Mouse (Mus musculus) G1E-ER4 (cell line): Measurements from ENCODE around the gene Gfy. TPM values are rescaled to one million over a fixed set of nuclear protein-coding genes. Genes with fewer than 3 reads are reported as not detected.

Source experiments
- GATA1 ChIP-seq: IDR thresholded peaks from one replicate; pipeline ENCODE4 v1.8.0; 2012; ENCODE audit warnings: low read length, inconsistent platforms
- polyA plus RNA-seq: library from polyadenylated mRNA; stranded (reverse); fragments of >175 nt; gene quantifications from 2 replicates; pipeline ENCODE4 v1.2.3, GENCODE M21; 2012

Gene Gfy
- polyA plus RNA-seq, 1 experiment: not detected

DNA sequence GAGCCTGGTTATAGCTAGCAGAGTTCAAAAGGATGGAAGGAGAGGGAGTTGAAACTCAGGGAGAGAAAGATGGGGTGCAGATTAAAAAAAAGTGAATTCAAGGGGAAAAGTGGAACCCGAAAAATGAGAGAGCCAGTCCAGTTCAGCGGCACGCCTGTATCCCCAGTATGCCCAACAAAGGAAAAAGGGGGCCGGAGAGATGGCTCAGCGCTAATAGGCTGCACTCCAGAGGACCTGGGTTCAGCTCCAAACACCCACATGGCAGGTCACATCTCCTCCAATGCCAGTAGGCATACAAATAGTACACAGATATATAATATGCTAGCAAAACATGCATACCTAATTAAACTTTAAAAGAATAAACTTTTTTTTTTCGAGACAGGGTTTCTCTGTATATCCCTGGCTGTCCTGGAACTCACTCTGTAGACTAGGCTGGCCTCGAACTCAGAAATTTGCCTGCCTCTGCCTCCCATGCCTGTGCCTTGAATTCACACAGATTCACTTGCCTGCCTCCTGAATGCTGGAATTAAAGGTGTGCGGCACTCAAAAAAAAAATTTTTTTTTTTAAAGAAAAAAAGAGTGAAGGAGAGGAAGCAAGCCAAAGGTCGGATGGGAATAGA, 16.3 kb downstream of the Gfy start:
- no peak for TF ChIP-seq GATA1

DNA sequence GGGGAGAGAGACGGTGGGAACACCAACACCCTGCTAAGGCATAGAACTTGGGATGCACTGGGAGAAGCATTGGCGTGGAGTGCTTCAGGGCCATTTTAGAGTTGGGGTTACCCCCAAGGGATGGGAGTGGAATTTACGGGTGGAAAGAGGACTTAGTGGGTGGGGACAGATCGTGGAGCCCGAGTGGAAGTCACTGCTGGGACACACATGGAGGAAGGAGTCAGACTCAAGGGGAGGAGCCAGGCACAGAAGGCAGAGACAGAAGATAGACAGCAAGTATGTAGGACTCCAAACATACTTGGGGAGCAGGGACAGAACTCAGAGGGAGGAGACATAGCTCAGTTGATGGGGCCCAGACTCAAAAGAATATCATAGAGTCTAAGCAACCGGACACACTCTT, 16.8 kb downstream of the Gfy start:
- no peak for TF ChIP-seq GATA1

DNA sequence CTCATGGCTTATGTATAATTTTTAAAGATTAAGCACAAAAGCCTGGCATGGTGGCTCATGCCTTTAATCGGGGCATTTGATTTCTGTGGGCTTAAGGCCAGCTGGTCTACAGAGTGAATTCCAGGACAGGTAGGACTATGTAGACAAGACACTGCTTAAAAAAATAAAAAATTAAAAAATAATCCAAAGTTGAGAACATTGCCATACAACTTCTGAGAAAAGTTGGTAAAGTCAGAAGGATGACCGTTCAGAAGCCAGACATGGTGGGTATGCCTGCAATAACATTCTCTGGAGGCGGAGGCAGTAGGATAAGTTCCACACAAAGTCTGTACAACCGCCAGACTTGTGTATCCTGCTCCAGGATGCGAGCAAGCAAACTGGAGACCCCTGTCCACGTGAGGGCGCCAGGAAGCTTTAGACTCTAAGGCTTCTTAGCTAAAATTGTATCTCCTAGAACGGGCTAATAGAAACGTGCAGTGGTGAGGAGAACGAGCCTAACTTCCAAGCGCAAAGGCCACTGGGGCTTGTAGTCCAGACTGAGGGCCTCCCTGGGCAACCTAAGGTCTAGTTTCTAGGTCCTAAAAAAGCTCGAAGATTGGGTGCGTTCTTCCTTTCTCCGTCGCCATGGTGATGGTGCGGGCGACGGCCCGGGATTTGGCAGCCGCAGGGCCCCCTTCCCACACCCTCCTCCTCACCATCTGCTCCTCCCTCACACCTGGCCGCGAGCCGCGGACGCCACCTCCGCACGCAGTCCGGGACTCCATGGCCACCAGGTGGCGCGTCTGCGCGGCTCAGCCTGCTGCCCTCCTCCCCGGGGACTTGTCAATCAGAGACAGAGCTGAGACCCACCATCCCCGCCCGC, 17.5 kb downstream of the Gfy start:
- no peak for TF ChIP-seq GATA1

DNA sequence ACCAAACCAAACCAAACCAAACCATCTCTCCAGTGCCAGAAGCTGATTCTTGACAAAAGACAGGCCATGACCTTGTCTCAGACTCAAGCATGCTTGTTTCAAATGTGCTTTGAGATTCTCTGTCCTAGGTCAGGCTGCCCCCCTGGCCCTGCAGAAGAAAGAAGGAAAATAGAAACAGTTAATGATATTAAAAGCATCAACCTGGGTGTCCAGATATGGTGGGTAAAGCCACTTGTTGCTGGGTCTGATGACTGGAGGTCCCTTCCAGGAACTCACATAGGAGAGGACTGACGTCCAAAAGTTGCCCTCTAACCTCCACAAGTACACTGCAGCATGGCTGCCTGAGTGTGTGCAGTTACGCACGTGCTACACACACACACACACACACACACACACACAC, 18.5 kb downstream of the Gfy start:
- TF ChIP-seq GATA1: no peak

DNA sequence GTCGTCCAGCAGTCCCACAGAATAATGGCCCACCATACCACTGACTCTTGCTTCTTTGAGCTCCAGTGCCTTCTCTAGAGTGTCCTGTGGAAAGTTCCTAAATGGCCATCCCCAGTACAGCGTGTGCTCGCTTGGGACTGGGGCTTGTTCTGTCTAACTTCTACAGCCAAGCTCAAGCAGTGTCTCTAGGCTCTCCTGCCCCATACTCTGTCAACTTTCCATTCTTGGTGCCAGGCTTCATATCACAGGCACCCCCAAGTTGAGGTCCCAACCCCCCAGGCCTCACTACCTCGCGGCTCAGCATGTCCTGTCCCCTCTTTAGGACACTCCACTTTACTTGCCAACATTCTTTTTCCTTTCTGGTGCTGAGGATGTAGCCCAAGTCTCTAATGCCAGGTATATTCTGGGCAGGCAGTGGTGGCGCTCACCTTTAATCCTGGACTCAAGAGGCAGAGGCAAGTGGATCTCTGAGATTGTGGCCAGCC, 19.0 kb downstream of the Gfy start:
- no peak for TF ChIP-seq GATA1

DNA sequence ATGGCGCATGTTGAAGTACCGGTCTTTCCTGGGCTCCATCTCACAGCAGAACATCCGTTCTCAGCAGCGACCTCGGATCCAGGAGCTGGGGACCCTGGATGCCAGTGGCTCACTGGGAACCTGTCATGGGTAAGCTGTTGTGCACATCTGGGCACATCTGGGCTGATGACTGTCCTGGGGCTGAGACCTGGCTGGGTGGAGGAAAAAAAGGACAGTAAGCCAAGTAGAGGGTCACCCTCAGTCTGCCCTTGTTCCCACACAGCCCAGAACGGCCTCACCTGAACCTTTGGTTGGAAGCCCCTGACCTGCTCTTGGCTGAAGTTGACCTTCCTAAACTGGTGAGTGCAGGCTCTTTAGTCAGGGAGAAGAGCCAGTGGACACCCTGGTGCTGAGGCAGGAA, 20.4 kb downstream of the Gfy start:
- no peak for TF ChIP-seq GATA1

DNA sequence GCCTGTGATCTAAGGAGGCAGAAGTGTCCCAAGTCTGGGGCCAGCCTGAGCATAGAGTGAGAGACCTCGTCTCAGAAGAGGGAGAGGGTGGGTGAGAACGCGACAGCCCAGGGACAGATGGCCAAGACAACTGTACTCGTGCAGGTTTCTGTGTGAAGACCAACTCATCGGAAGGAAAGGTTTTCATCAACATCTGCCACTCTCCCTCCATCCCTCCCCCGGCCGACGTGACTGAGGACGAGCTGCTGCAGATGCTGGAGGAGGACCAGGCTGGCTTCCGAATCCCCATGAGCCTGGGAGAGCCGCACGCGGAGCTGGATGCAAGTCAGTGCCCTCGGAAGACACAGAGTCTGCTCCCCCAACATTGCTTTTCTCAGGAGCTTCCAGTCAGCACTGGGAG, 21.9 kb downstream of the Gfy start:
- TF ChIP-seq GATA1: no peak

DNA sequence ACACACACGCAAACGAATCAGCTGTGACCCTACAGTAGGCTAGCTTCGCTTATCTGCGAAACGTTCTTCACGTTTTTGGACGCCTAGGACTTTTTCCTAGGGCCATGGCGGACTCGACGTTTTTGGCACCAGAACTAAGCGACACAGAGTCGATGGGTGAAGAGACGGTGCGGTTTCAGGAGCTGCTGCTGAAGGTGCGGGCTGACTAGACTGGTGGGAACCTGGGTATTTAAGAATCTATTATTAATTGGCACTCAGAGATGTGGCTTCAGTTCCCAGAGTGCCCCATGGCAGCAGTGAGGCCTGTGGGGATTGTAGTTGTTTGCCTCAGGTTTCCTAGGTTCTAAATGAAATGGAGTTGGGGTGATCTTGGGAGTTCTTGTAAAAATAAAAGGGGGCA, 23.2 kb downstream of the Gfy start:
- TF ChIP-seq GATA1: no peak

DNA sequence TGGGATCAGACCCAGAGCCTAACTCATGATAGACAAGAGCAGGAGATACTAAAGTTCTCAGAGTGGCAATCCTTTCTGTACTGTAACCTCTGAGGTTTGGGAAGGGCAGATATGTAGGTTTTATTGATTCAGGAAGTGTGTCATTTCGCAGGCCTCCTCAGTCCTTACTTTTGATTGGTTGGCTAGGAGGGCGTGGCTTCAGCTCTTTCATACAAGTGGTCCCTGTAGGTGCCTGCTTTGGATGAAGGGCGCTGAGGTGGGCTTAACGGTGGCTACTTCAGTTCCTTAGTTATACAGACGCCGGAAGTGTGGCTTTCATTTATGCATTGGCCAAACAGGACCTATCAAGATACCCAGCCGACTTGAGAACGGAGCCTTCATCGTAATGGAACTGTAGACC, 23.8 kb downstream of the Gfy start:
- TF ChIP-seq GATA1: no peak

DNA sequence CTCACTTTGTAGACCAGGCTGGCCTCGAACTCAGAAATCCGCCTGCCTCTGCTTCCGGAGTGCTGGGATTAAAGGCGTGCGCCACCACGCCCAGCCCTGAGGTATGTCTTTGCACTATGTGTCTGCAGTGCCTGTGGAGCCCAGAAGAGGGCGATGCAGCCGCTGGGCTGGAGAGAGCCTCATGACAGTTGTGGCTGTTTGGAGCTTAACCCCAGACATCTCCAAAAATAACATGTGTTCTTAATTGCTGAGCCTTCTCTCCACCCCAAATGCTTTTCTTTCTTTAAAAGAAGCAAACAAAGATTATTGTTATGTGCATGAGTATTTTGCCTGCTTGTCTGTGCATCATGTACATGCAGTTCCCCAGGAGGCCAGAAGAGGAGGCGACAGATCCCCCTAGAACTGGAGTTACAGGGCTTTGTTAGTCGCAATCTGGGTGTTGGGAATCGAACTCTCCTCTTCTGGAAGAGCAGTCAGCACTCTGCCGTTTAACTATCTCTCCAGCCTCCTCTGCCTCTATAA, 24.3 kb downstream of the Gfy start:
- no peak for TF ChIP-seq GATA1

DNA sequence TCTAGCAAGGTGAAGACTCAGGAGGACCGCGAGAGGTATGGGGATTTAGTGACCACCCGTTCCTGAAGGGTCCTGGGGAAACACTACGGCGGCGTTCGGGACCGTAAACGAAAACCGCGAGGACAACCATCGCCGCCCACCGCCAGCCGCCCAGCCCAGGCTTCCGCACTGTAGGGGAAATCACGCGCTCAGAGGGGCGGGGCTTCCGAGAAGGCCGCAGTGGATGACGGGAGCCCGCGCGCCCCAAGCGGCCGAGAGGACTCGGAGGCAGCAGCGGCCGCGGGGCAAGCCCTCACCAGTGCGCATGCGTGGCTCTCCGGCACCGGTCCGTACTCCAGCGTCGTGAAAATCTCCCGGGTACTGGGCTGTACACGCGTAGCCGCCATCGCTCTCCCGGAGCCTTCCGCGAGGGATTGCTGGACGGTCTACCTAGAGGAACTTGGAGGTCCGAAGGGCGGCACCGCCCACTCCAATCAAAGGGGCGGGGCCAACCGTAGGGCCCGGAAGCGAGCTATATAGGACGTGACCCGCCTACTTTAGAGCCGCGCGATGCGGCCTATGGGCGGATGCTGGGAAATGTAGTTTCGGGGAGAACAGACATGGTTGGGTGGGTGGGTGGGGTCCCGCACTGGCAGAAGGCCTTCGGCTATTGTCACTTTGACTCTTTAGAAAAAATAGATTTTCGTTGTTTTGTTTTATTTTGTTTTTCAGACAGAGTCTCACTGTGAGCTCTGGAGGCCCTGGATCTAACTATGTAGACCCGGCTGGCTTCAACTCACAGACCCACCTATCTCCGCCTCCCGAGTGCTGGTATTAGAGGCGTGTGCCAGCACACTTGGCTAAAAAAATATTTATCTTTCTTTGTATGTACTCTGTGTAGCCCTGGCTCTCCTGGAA, 25.0 kb downstream of the Gfy start, which contains the start of the genes Pih1d1 and Aldh16a1:
Gene Pih1d1 (plus strand): TSS at position 208 of the 897 bp plus-strand sequence.
Gene Aldh16a1 (minus strand): TSS at position 489 of the 897 bp plus-strand sequence.
- no peak for TF ChIP-seq GATA1

DNA sequence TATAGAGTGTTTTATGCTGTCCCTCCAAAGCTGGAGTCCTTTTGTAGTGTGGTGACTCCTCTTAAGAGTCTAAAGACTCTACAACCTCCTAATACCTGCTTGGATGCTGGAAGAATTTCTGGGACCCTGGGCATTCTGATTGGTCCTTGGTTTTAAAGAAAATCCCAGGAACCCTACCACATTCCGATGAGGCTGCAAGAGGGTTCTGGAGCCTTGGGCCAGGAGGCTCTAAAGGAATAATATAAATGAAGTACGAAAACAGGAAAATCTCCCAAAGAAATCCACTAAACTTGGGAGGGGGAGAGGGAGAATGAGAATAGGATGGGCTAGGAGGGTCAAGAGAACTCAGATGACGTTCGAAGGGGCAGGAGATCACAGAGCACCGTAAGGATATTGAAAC, 25.8 kb downstream of the Gfy start:
- no peak for TF ChIP-seq GATA1

DNA sequence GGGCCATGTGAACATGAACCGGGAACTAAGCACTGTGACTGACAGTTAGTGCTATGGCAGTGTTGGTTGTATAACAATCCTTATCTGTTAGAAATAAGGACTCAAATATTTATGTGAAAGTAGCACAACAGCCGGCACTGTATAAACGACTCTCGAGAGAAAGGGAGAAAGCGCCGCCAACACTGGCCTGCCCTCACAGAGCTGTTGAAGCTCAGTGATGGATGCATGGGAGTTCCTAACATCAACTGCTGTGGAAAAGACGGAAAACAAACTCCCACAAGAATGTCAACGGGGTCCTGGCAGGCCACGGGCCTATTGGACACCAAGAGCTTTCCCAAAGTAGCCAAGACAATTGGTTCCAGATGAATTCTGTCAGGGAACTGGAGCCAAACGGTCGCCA, 28.1 kb downstream of the Gfy start:
- no peak for TF ChIP-seq GATA1

DNA sequence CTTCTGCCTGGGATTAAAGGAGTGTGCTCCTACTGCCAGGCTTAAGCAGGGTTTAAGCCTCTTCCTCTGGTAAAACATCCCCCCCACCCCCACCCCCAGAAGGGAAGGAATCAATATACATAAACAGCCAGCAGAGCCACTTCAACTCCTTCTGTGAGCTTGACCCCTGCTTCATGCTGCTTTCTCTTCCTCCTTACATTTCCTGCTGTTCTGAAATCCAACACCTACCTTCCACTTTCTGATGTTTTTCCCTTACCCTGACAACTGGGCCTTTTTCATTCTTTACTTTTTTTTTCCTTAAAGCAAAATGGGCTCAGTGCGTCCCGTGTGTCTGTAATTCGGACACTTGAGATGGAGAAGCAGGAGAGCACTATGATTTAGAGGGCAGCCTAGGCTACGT, 29.0 kb downstream of the Gfy start:
- no peak for TF ChIP-seq GATA1

DNA sequence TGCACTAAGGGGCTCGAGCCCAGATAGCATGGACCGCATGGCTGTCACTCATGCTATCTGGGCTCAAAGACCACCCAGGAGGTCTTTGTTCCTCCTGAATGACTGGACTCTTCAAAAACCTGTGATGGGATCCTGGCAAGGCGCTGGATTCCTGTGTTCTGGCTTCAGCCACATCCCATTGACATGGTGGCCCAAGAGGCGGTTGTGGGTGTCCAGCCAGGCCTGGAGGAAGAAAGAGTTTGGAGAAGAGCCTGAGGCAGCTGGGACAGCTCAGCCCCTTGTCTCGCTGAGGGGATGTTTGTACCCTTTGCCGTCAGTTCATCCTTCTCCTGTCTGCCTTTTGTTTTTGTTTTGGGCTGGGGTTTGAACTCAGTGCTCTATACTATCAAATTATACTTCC, 29.8 kb downstream of the Gfy start:
- no peak for TF ChIP-seq GATA1
